Mouse (Mus musculus): Measurements from ENCODE around the gene Atp5s. TPM values are rescaled to one million over a fixed set of nuclear protein-coding genes. Genes with fewer than 3 reads are reported as not detected.

The Atp5s gene
- 15.0 and 15.1 TPM in 2 replicates for polyA plus RNA-seq (2012; rRNA removed)

- DNase-seq (ENCODE audit: low read depth) = peak; percentile 63
Observed at GRCm38 (mm10) chr12:69724711-69725460, at the start of gene Atp5s, which contains the start of gene L2hgdh. TSS of gene Atp5s (plus strand) at chr12:69724950. TSS of gene L2hgdh (minus strand) at chr12:69724873.

GRCm38 (mm10) chr12:69676157-69676556, 48.6 kb upstream of the Atp5s start:
- no peak for DNase-seq (ENCODE audit: low read depth)

- DNase-seq (ENCODE audit: low read depth) = no peak
Observed at GRCm38 (mm10) chr12:69680635-69681565, 43.9 kb upstream of the Atp5s start.

GRCm38 (mm10) chr12:69681566-69682061, 43.1 kb upstream of the Atp5s start, which contains the start of gene Sos2:
TSS of gene Sos2 (minus strand) at chr12:69681852.
- DNase-seq (ENCODE audit: low read depth) = no peak

GRCm38 (mm10) chr12:69682065-69682787, 42.5 kb upstream of the Atp5s start:
- no peak for DNase-seq (ENCODE audit: low read depth)

GRCm38 (mm10) chr12:69682788-69683419, 41.8 kb upstream of the Atp5s start:
- no peak for DNase-seq (ENCODE audit: low read depth)

- DNase-seq (ENCODE audit: low read depth) = no peak
Observed at GRCm38 (mm10) chr12:69683537-69683936, 41.2 kb upstream of the Atp5s start.

- no peak for DNase-seq (ENCODE audit: low read depth)
Observed at GRCm38 (mm10) chr12:69688368-69688767, 36.4 kb upstream of the Atp5s start.

- no peak for DNase-seq (ENCODE audit: low read depth)
Observed at GRCm38 (mm10) chr12:69689094-69689493, 35.7 kb upstream of the Atp5s start.

GRCm38 (mm10) chr12:69690714-69691113, 34.0 kb upstream of the Atp5s start:
- DNase-seq (ENCODE audit: low read depth) = no peak

GRCm38 (mm10) chr12:69693471-69693870, 31.3 kb upstream of the Atp5s start:
- DNase-seq (ENCODE audit: low read depth) = no peak

- DNase-seq (ENCODE audit: low read depth) = no peak
Observed at GRCm38 (mm10) chr12:69696746-69697145, 28.0 kb upstream of the Atp5s start.

- no peak for DNase-seq (ENCODE audit: low read depth)
Observed at GRCm38 (mm10) chr12:69698352-69698751, 26.4 kb upstream of the Atp5s start.

- no peak for DNase-seq (ENCODE audit: low read depth)
Observed at GRCm38 (mm10) chr12:69704799-69705458, 19.8 kb upstream of the Atp5s start.

GRCm38 (mm10) chr12:69713628-69714027, 11.1 kb upstream of the Atp5s start:
- DNase-seq (ENCODE audit: low read depth) = no peak

GRCm38 (mm10) chr12:69722857-69723256, 1.9 kb upstream of the Atp5s start:
- DNase-seq (ENCODE audit: low read depth) = no peak

- no peak for DNase-seq (ENCODE audit: low read depth)
Observed at GRCm38 (mm10) chr12:69723376-69723775, 1.4 kb upstream of the Atp5s start.

- DNase-seq (ENCODE audit: low read depth) = no peak
Observed at GRCm38 (mm10) chr12:69724018-69724710, 586 bp upstream of the Atp5s start.

GRCm38 (mm10) chr12:69729246-69729645, 4.5 kb downstream of the Atp5s start:
- no peak for DNase-seq (ENCODE audit: low read depth)

- no peak for DNase-seq (ENCODE audit: low read depth)
Observed at GRCm38 (mm10) chr12:69730306-69730705, 5.6 kb downstream of the Atp5s start.

All from gonadal fat pad, adult 2 months (tissue).